Comparison of ENCODE assay signal across 8 mouse cellular contexts in the genomic region with DNA sequence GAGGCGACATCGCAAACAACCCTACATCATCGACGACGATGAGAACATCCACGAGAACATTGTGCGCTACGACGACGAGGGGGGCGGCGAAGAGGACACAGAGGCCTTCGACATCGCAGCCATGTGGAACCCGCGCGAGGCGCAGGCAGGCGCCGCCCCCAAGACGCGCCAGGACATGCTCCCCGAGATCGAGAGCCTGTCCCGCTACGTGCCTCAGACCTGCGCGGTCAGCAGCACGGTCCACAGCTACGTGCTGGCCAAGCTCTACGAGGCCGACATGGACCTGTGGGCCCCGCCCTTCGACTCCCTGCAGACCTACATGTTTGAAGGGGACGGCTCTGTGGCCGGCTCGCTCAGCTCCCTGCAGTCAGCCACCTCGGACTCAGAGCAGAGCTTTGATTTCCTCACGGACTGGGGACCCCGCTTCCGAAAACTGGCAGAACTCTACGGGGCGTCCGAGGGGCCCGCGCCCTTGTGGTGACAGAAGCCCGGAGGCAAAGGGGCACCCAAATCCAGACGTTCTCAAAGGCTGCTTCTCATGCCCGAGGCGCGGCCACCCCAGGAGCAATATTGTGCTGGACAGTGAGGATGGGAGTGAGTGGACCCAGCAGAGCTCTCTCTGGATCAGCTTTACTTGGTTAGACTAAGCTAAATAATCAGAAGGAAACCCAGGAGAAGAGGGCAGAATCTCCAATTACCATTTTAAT.
DNase-seq lines count a peak whose midpoint lies in the region; ATAC-seq and TF ChIP-seq lines count a peak whose summit lies in the region.

No protein-coding gene starts in this region.

- H3K4me2 ChIP-seq in forebrain, embryonic 14.5 days (ENCODE audit: low read length): peak overlapping the region; percentile 74
- H3K4me2 ChIP-seq in intestine, embryonic 16.5 days (ENCODE audit: low read depth, low read length): peak overlapping the region; percentile 95
- H3K4me2 ChIP-seq in liver, embryonic 16.5 days (ENCODE audit: low read depth, low read length): peak overlapping the region; percentile 57

- H3K27ac ChIP-seq in forebrain, embryonic 14.5 days (ENCODE audit: low read depth, low read length): no peak overlapping the region
- H3K27ac ChIP-seq in intestine, embryonic 16.5 days (ENCODE audit: low read length): no peak overlapping the region
- H3K27ac ChIP-seq in liver, embryonic 16.5 days (ENCODE audit: low read length): no peak overlapping the region
- H3K27ac ChIP-seq in small intestine, adult 2 months (ENCODE audit: insufficient read depth, low read depth, low read length): no peak overlapping the region

- peaks cover 10% of the 10 kb centered on the region for H3K9me3 ChIP-seq in G1E (replicated peaks)
- H3K9me3 ChIP-seq in forebrain, embryonic 14.5 days (replicated peaks; ENCODE audit: control insufficient read depth, low read length): no peaks in the 10 kb centered on the region
- H3K9me3 ChIP-seq in intestine, embryonic 16.5 days (ENCODE audit: control insufficient read depth, low read length): no peaks in the 10 kb centered on the region
- no peaks in the 10 kb centered on the region for H3K9me3 ChIP-seq in liver, embryonic 16.5 days (replicated peaks; ENCODE audit: control insufficient read depth, low read length)

- 22% methylated on average over 51 of the region's 51 CpGs for WGBS in forebrain, embryonic 14.5 days
- WGBS in intestine, embryonic 16.5 days: 5% methylated on average over 49 of the region's 51 CpGs
- 11% methylated on average over 51 of the region's 51 CpGs for WGBS in liver, embryonic 16.5 days (ENCODE audit: insufficient replicate concordance)
- 8% methylated on average over 51 of the region's 51 CpGs for WGBS in small intestine, adult 2 months

- H3K27me3 ChIP-seq in G1E (ENCODE audit: insufficient read depth, low read length): no peaks in the 10 kb centered on the region
- H3K27me3 ChIP-seq in forebrain, embryonic 14.5 days (replicated peaks; ENCODE audit: control insufficient read depth, insufficient read depth, low read length): no peaks in the 10 kb centered on the region
- no peaks in the 10 kb centered on the region for H3K27me3 ChIP-seq in intestine, embryonic 16.5 days (replicated peaks; ENCODE audit: control insufficient read depth, insufficient read depth, low read length)
- H3K27me3 ChIP-seq in liver, embryonic 16.5 days (ENCODE audit: control insufficient read depth, insufficient read depth, low read depth, low read length): no peaks in the 10 kb centered on the region; the same call in 1 of the 2 replicates
- no peaks in the 10 kb centered on the region for H3K27me3 ChIP-seq in small intestine, adult 2 months (ENCODE audit: control insufficient read depth, insufficient read depth, low read length)

- H3K9ac ChIP-seq in forebrain, embryonic 14.5 days (ENCODE audit: low read length): peak overlapping the region; percentile 68
- H3K9ac ChIP-seq in intestine, embryonic 16.5 days (ENCODE audit: low read depth, low read length): peak overlapping the region; percentile 71
- H3K9ac ChIP-seq in liver, embryonic 16.5 days (ENCODE audit: low read depth, low read length): no peak overlapping the region

- TF ChIP-seq POLR2A in small intestine, adult 2 months (IDR thresholded peaks at IDR 0.05; ENCODE audit: low read depth, low read length): no peak

- H3K4me3 ChIP-seq in G1E (ENCODE audit: low read depth, low read length): peak overlapping the region; percentile 27; the same call in 1 of the 2 replicates
- peak overlapping the region; percentile 38 for H3K4me3 ChIP-seq in forebrain, embryonic 14.5 days (ENCODE audit: low read depth, low read length)
- H3K4me3 ChIP-seq in intestine, embryonic 16.5 days (ENCODE audit: low read length): peak overlapping the region; percentile 52
- peak overlapping the region; percentile 31 for H3K4me3 ChIP-seq in liver, embryonic 16.5 days (ENCODE audit: low read depth, low read length)
- peak overlapping the region; percentile 46 for H3K4me3 ChIP-seq in small intestine, adult 2 months (ENCODE audit: low read depth, low read length)

- no peak for TF ChIP-seq CTCF in G1E (IDR thresholded peaks at IDR 0.05; ENCODE audit: low read depth, low read length)
- TF ChIP-seq CTCF in small intestine, adult 2 months (IDR thresholded peaks at IDR 0.05; ENCODE audit: extremely low read depth, insufficient read length, insufficient replicate concordance, low read depth, low read length): no peak

- ATAC-seq in G1E (ENCODE audit: extremely low read depth, insufficient number of reproducible peaks, low FRiP score, poor library complexity, severe bottlenecking): no peak
- peak; percentile 83 for ATAC-seq in forebrain, embryonic 14.5 days
- peak; percentile 92 for ATAC-seq in intestine, embryonic 16.5 days
- peak; percentile 81 for ATAC-seq in liver, embryonic 16.5 days (ENCODE audit: low read depth)

- H3K36me3 ChIP-seq in G1E (replicated peaks): no peaks in the 10 kb centered on the region
- H3K36me3 ChIP-seq in forebrain, embryonic 14.5 days (ENCODE audit: control insufficient read depth, insufficient read depth, low read length): no peaks in the 10 kb centered on the region
- H3K36me3 ChIP-seq in intestine, embryonic 16.5 days (ENCODE audit: control insufficient read depth, insufficient read depth, low read length): no peaks in the 10 kb centered on the region
- no peaks in the 10 kb centered on the region for H3K36me3 ChIP-seq in liver, embryonic 16.5 days (ENCODE audit: control insufficient read depth, insufficient read depth)
- no peaks in the 10 kb centered on the region for H3K36me3 ChIP-seq in small intestine, adult 2 months (ENCODE audit: control insufficient read depth, insufficient read depth, low read length)

- DNase-seq in 3134 (ENCODE audit: extremely low read depth, insufficient read length, low spot score): peak; percentile 11
- DNase-seq in G1E (ENCODE audit: low spot score): no peak
- DNase-seq in forebrain, embryonic 14.5 days (ENCODE audit: low spot score): peak; percentile 37
- no peak for DNase-seq in layer of hippocampus, adult 9-11 months
- no peak for DNase-seq in layer of hippocampus, adult 18-20 months (ENCODE audit: low spot score in 2 of 2)

- no peaks in the 10 kb centered on the region; the same call in 1 of the 2 replicates for H3K4me1 ChIP-seq in G1E (ENCODE audit: insufficient read depth, low read depth, low read length)
- 0 out of 2 replicates have a peak, but pooled peaks cover 4% of the 10 kb centered on the region for H3K4me1 ChIP-seq in forebrain, embryonic 14.5 days (ENCODE audit: control insufficient read depth, insufficient read depth, low read length)
- peaks cover 7% of the 10 kb centered on the region; the same call in 1 of the 2 replicates for H3K4me1 ChIP-seq in intestine, embryonic 16.5 days (ENCODE audit: control insufficient read depth, insufficient read depth, low read length)
- no peaks in the 10 kb centered on the region for H3K4me1 ChIP-seq in liver, embryonic 16.5 days (ENCODE audit: control insufficient read depth, low read depth, low read length)
- H3K4me1 ChIP-seq in small intestine, adult 2 months (ENCODE audit: control insufficient read depth, insufficient read depth, insufficient read length, low read length): peaks cover 7% of the 10 kb centered on the region; the same call in 1 of the 2 replicates

Comparison
In these comparisons a context has a peak if more than half of its experiments do, and no peak if none do; other contexts are left out.
1. DNase-seq: peak in 3134 (single experiment) and forebrain, embryonic 14.5 days (single experiment); none in G1E (single experiment), layer of hippocampus, adult 9-11 months (single experiment) and layer of hippocampus, adult 18-20 months (0 of 2).
2. Peak in every context shown above with its lines, with median percentiles within 50 percentile points of each other: H3K4me3 ChIP-seq and H3K4me2 ChIP-seq.